Mouse (Mus musculus): Measurements from ENCODE around the gene Ssr1.

Ssr1 gene

GRCm38 (mm10) chr13:37993704-37994404 lies at the start of gene Ssr1:
Ssr1 (minus strand) TSS chr13:37994217.
- in situ Hi-C loops (cut with MboI; ENCODE audit: low pct_unique_long_range_greater_than_20kb in 1 of 2, low sequenced_read_pairs in 2 of 2, unreplicated experiment in 1 of 2), result no loop called here

GRCm38 (mm10) chr13:38037811-38038210 lies 43.8 kb upstream of the Ssr1 start:
- in situ Hi-C loops (cut with MboI; ENCODE audit: low pct_unique_long_range_greater_than_20kb in 1 of 2, low sequenced_read_pairs in 2 of 2, unreplicated experiment in 1 of 2), result no loop called here

- in situ Hi-C loops (cut with MboI; ENCODE audit: low pct_unique_long_range_greater_than_20kb in 1 of 2, low sequenced_read_pairs in 2 of 2, unreplicated experiment in 1 of 2), result no loop called here
Measured at GRCm38 (mm10) chr13:38037044-38037687, 43.1 kb upstream of the Ssr1 start, which contains the start of gene Cage1. Cage1 (minus strand) TSS chr13:38037069.

- in situ Hi-C loops (cut with MboI; ENCODE audit: low pct_unique_long_range_greater_than_20kb in 1 of 2, low sequenced_read_pairs in 2 of 2, unreplicated experiment in 1 of 2), result no loop called here
Measured at GRCm38 (mm10) chr13:38036343-38037043, 42.5 kb upstream of the Ssr1 start, which contains the start of gene Riok1. Riok1 (plus strand) TSS chr13:38036995.

GRCm38 (mm10) chr13:38028407-38028806 lies 34.4 kb upstream of the Ssr1 start:
- in situ Hi-C loops (cut with MboI; ENCODE audit: low pct_unique_long_range_greater_than_20kb in 1 of 2, low sequenced_read_pairs in 2 of 2, unreplicated experiment in 1 of 2), result no loop called here

GRCm38 (mm10) chr13:38027618-38028248 lies 33.7 kb upstream of the Ssr1 start:
- in situ Hi-C loops (cut with MboI; ENCODE audit: low pct_unique_long_range_greater_than_20kb in 1 of 2, low sequenced_read_pairs in 2 of 2, unreplicated experiment in 1 of 2), result no loop called here

- in situ Hi-C loops (cut with MboI; ENCODE audit: low pct_unique_long_range_greater_than_20kb in 1 of 2, low sequenced_read_pairs in 2 of 2, unreplicated experiment in 1 of 2), result no loop called here
Measured at GRCm38 (mm10) chr13:38025874-38026273, 31.9 kb upstream of the Ssr1 start.

- in situ Hi-C loops (cut with MboI; ENCODE audit: low pct_unique_long_range_greater_than_20kb in 1 of 2, low sequenced_read_pairs in 2 of 2, unreplicated experiment in 1 of 2), result no loop called here
Measured at GRCm38 (mm10) chr13:38018791-38019190, 24.8 kb upstream of the Ssr1 start.

GRCm38 (mm10) chr13:38015591-38015990 lies 21.6 kb upstream of the Ssr1 start:
- in situ Hi-C loops (cut with MboI; ENCODE audit: low pct_unique_long_range_greater_than_20kb in 1 of 2, low sequenced_read_pairs in 2 of 2, unreplicated experiment in 1 of 2), result no loop called here

GRCm38 (mm10) chr13:38012436-38012835 lies 18.4 kb upstream of the Ssr1 start:
- in situ Hi-C loops (cut with MboI; ENCODE audit: low pct_unique_long_range_greater_than_20kb in 1 of 2, low sequenced_read_pairs in 2 of 2, unreplicated experiment in 1 of 2), result no loop called here

- in situ Hi-C loops (cut with MboI; ENCODE audit: low pct_unique_long_range_greater_than_20kb in 1 of 2, low sequenced_read_pairs in 2 of 2, unreplicated experiment in 1 of 2), result no loop called here
Measured at GRCm38 (mm10) chr13:38010444-38010910, 16.5 kb upstream of the Ssr1 start.

- in situ Hi-C loops (cut with MboI; ENCODE audit: low pct_unique_long_range_greater_than_20kb in 1 of 2, low sequenced_read_pairs in 2 of 2, unreplicated experiment in 1 of 2), result no loop called here
Measured at GRCm38 (mm10) chr13:38009721-38010408, 15.8 kb upstream of the Ssr1 start.

GRCm38 (mm10) chr13:38007972-38008371 lies 14.0 kb upstream of the Ssr1 start:
- in situ Hi-C loops (cut with MboI; ENCODE audit: low pct_unique_long_range_greater_than_20kb in 1 of 2, low sequenced_read_pairs in 2 of 2, unreplicated experiment in 1 of 2), result no loop called here

- in situ Hi-C loops (cut with MboI; ENCODE audit: low pct_unique_long_range_greater_than_20kb in 1 of 2, low sequenced_read_pairs in 2 of 2, unreplicated experiment in 1 of 2), result no loop called here
Measured at GRCm38 (mm10) chr13:38002461-38002860, 8.4 kb upstream of the Ssr1 start.

GRCm38 (mm10) chr13:37999713-38000112 lies 5.7 kb upstream of the Ssr1 start:
- in situ Hi-C loops (cut with MboI; ENCODE audit: low pct_unique_long_range_greater_than_20kb in 1 of 2, low sequenced_read_pairs in 2 of 2, unreplicated experiment in 1 of 2), result loop anchor here in 1 of 2 experiments (5.0 kb wide), 1 partner anchor 33 kb away; no protein-coding TSS in a partner anchor

- in situ Hi-C loops (cut with MboI; ENCODE audit: low pct_unique_long_range_greater_than_20kb in 1 of 2, low sequenced_read_pairs in 2 of 2, unreplicated experiment in 1 of 2), result no loop called here
Measured at GRCm38 (mm10) chr13:37994405-37994749, 360 bp upstream of the Ssr1 start.

- in situ Hi-C loops (cut with MboI; ENCODE audit: low pct_unique_long_range_greater_than_20kb in 1 of 2, low sequenced_read_pairs in 2 of 2, unreplicated experiment in 1 of 2), result no loop called here
Measured at GRCm38 (mm10) chr13:37993376-37993703, 677 bp downstream of the Ssr1 start.

- in situ Hi-C loops (cut with MboI; ENCODE audit: low pct_unique_long_range_greater_than_20kb in 1 of 2, low sequenced_read_pairs in 2 of 2, unreplicated experiment in 1 of 2), result no loop called here
Measured at GRCm38 (mm10) chr13:37992638-37993371, 1.2 kb downstream of the Ssr1 start.
